Mouse (Mus musculus): ENCODE data around the gene Ptprg.

- TF ChIP-seq MYB (IDR thresholded peaks at IDR 0.05; ENCODE audit: low read depth, low read length), result no peak
- no peak for TF ChIP-seq CTCF (IDR thresholded peaks at IDR 0.05 in 2 of 3, conservative IDR thresholded peaks at IDR 0.05 in 1 of 3; ENCODE audit: control insufficient read depth in 1 of 3, insufficient read depth in 1 of 3, low read depth in 2 of 3, low read length in 3 of 3, poor library complexity in 1 of 3, severe bottlenecking in 1 of 3)
- no peak for TF ChIP-seq RCOR1 (IDR thresholded peaks at IDR 0.05; ENCODE audit: low read depth, low read length)
- TF ChIP-seq MAFK (IDR thresholded peaks at IDR 0.05; ENCODE audit: borderline replicate concordance, low read depth, low read length), result no peak
- no peak for TF ChIP-seq NELFE (IDR thresholded peaks at IDR 0.05; ENCODE audit: low read depth, low read length)
- TF ChIP-seq ZC3H11A (IDR thresholded peaks at IDR 0.05; ENCODE audit: low read depth, low read length), result no peak
- TF ChIP-seq POLR2A (IDR thresholded peaks at IDR 0.05; ENCODE audit: control insufficient read depth in 1 of 2, insufficient read depth in 1 of 2, low read depth in 1 of 2, low read length in 2 of 2, poor library complexity in 1 of 2), result no peak
- no peak for TF ChIP-seq TAL1 (IDR thresholded peaks at IDR 0.05; ENCODE audit: low read length)
Observed at GRCm38 (mm10) chr14:11615697-11616096, 62.4 kb downstream of the Ptprg start.
